8 mouse cellular contexts compared by ENCODE assay signal in genomic region chr4:145017745-145018144, GRCm38 (mm10).
DNase-seq lines count a peak whose midpoint lies in the region; ATAC-seq and TF ChIP-seq lines count a peak whose summit lies in the region.

No protein-coding gene starts in this region.

- H3K36me3 ChIP-seq in heart, adult 2 months (ENCODE audit: control insufficient read depth, insufficient read depth, low read length): peaks cover 34% of the 10 kb centered on the region
- H3K36me3 ChIP-seq in heart, embryonic 11.5 days (ENCODE audit: control insufficient read depth, insufficient read depth, low read length): peaks cover 9% of the 10 kb centered on the region
- peaks cover 3% of the 10 kb centered on the region for H3K36me3 ChIP-seq in liver, embryonic 14.5 days (replicated peaks; ENCODE audit: control insufficient read depth, insufficient read depth, low read depth)

- no peak overlapping the region for H3K9ac ChIP-seq in heart, adult 2 months (ENCODE audit: low read depth, low read length)
- no peak overlapping the region for H3K9ac ChIP-seq in heart, embryonic 11.5 days (ENCODE audit: low read depth, low read length)
- H3K9ac ChIP-seq in liver, embryonic 14.5 days (replicated peaks): no peak overlapping the region

- peak; percentile 43; the same call in 1 of the 2 replicates for TF ChIP-seq POLR2A in heart, adult 2 months (IDR thresholded peaks at IDR 0.05; ENCODE audit: insufficient read depth, low read depth, low read length)

- peak overlapping the region; percentile 88 for H3K27ac ChIP-seq in heart, adult 2 months
- no peak overlapping the region for H3K27ac ChIP-seq in heart, embryonic 11.5 days (ENCODE audit: low read depth, low read length)
- no peak overlapping the region; the same call in 1 of the 2 replicates for H3K27ac ChIP-seq in liver, embryonic 14.5 days

- H3K27me3 ChIP-seq in heart, adult 2 months (ENCODE audit: control insufficient read depth, insufficient read depth, low read length): no peaks in the 10 kb centered on the region
- no peaks in the 10 kb centered on the region for H3K27me3 ChIP-seq in heart, embryonic 11.5 days (ENCODE audit: control insufficient read depth, insufficient read depth, low read length)
- no peaks in the 10 kb centered on the region for H3K27me3 ChIP-seq in liver, embryonic 14.5 days (ENCODE audit: control insufficient read depth, insufficient read depth, low read length)

- H3K79me2 ChIP-seq in heart, adult 2 months (replicated peaks; ENCODE audit: control insufficient read depth, insufficient read depth, low read length): no peaks in the 10 kb centered on the region

- peak; percentile 27; the same call in 1 of the 2 replicates for TF ChIP-seq CTCF in heart, adult 2 months (IDR thresholded peaks at IDR 0.05)
- TF ChIP-seq CTCF in liver, embryonic 14.5 days (IDR thresholded peaks at IDR 0.05; ENCODE audit: low read depth): no peak

- H3K4me2 ChIP-seq in heart, embryonic 11.5 days: no peak overlapping the region
- H3K4me2 ChIP-seq in liver, embryonic 14.5 days (ENCODE audit: low read depth): no peak overlapping the region

- DNase-seq in heart, adult 2 months: peak; percentile 74 to 87
- peak; percentile 80 for DNase-seq in Muller cell, postnatal 12 days (ENCODE audit: inconsistent ontology term)
- peak; percentile 83 to 85 for DNase-seq in heart, adult 9 months (ENCODE audit: low spot score in 2 of 2)
- DNase-seq in liver, embryonic 14.5 days (ENCODE audit: low read depth in 3 of 3, low spot score in 3 of 3): no peak
- no peak for DNase-seq in c-Kit-positive CD71-positive TER-119-positive erythroid progenitor cells, embryonic 14.5 days (ENCODE audit: low spot score)
- DNase-seq in left cerebral cortex, postnatal 36 days (ENCODE audit: low spot score in 2 of 2): no peak
- DNase-seq in thymus, postnatal 14 days: no peak

- intact Hi-C loops in heart, adult 2 months (cut with DNase I): loop anchor here (10.0 kb wide), 1 partner anchor 123 kb away; the partner anchor contains the start of gene Dhrs3
- intact Hi-C loops in left cerebral cortex, postnatal 36 days (cut with DNase I): loop anchor here (5.0 kb wide), 1 partner anchor 125 kb away; the partner anchor contains the start of gene Dhrs3

- H3K4me3 ChIP-seq in heart, adult 2 months: no peak overlapping the region
- H3K4me3 ChIP-seq in heart, embryonic 11.5 days (ENCODE audit: low read depth, low read length): no peak overlapping the region
- no peak overlapping the region for H3K4me3 ChIP-seq in liver, embryonic 14.5 days (ENCODE audit: insufficient read depth in 1 of 2, low read depth in 2 of 2, low read length in 2 of 2)

- peak; percentile 96 for TF ChIP-seq EP300 in heart, adult 2 months (IDR thresholded peaks at IDR 0.05; ENCODE audit: insufficient read depth, low read depth, low read length)
- TF ChIP-seq EP300 in liver, embryonic 14.5 days (IDR thresholded peaks at IDR 0.05; ENCODE audit: low read depth): no peak

- H3K4me1 ChIP-seq in heart, adult 2 months (ENCODE audit: control insufficient read depth, insufficient read depth, low read length): peaks cover 15% of the 10 kb centered on the region
- H3K4me1 ChIP-seq in heart, embryonic 11.5 days (ENCODE audit: control insufficient read depth, insufficient read depth, low read length): no peaks in the 10 kb centered on the region
- peaks cover 0 to 17% of the 10 kb centered on the region in 2 experiments; a peak in 2 of 4 replicates for H3K4me1 ChIP-seq in liver, embryonic 14.5 days (replicated peaks; ENCODE audit: control insufficient read depth in 2 of 2, insufficient read depth in 2 of 2, low read length in 1 of 2)

- no peak for ATAC-seq in heart, embryonic 11.5 days (replicated peaks; ENCODE audit: insufficient number of reproducible peaks, low FRiP score, low TSS enrichment)
- peak; percentile 24; the same call in 1 of the 2 replicates for ATAC-seq in liver, embryonic 14.5 days (ENCODE audit: insufficient read depth)

- 22% methylated on average over 2 of the region's 2 CpGs for WGBS in heart, adult 2 months
- 65% methylated on average over 2 of the region's 2 CpGs for WGBS in heart, embryonic 11.5 days (ENCODE audit: insufficient replicate concordance)
- WGBS in liver, embryonic 14.5 days (ENCODE audit: insufficient replicate concordance): 66% methylated on average over 2 of the region's 2 CpGs

- H3K9me3 ChIP-seq in heart, embryonic 11.5 days (replicated peaks; ENCODE audit: control insufficient read depth, low read length): no peaks in the 10 kb centered on the region
- no peaks in the 10 kb centered on the region for H3K9me3 ChIP-seq in liver, embryonic 14.5 days (ENCODE audit: control insufficient read depth, low read length)

Comparison
In these comparisons a context has a peak if more than half of its experiments do, and no peak if none do; other contexts are left out.
1. DNase-seq: peak in heart, adult 2 months (2 of 2), Muller cell, postnatal 12 days (single experiment) and heart, adult 9 months (2 of 2); none in liver, embryonic 14.5 days (0 of 3), c-Kit-positive CD71-positive TER-119-positive erythroid progenitor cells, embryonic 14.5 days (single experiment), left cerebral cortex, postnatal 36 days (0 of 2) and thymus, postnatal 14 days (single experiment).